Mouse (Mus musculus) neural tube, embryonic 11.5 days (tissue): ENCODE measurements around the gene Ybx2. TPM values are rescaled to one million over a fixed set of nuclear protein-coding genes. Genes with fewer than 3 reads are reported as not detected.

Experiments
- ATAC-seq: fragments of 200-750 bp; cut with Nextera tagmentation; 2 replicates; pipeline ENCODE4 v1.8.0; 2017; ENCODE audit warnings: moderate number of reproducible peaks, mild to moderate bottlenecking, moderate TSS enrichment, moderate library complexity; ENCODE audit not compliant: insufficient read depth, low FRiP score, low TSS enrichment
- DNase-seq: peaks from one replicate; pipeline ENCODE4 v3.0.0-alpha.2; 2015; ENCODE audit warnings: low spot score
- H3K27ac ChIP-seq: fragments of 300-500 bp; sonication (generic); 2 replicates; pipeline ENCODE4 v1.5.1; 2014; ENCODE audit warnings: low read depth, mild to moderate bottlenecking, low read length
- H3K27me3 ChIP-seq: fragments of 300-500 bp; sonication (generic); 2 replicates; pipeline ENCODE4 v1.6.1; 2014; ENCODE audit warnings: mild to moderate bottlenecking, low read length, mixed read lengths; ENCODE audit not compliant: control insufficient read depth, insufficient read depth
- H3K36me3 ChIP-seq: fragments of 300-500 bp; sonication (generic); 2 replicates; pipeline ENCODE4 v1.6.1; 2014; ENCODE audit warnings: mild to moderate bottlenecking, low read length, moderate library complexity, mixed read lengths; ENCODE audit not compliant: control insufficient read depth, insufficient read depth
- H3K4me1 ChIP-seq: fragments of 300-500 bp; sonication (generic); 2 replicates; pipeline ENCODE4 v1.6.1; 2014; ENCODE audit warnings: low read length, mixed read lengths; ENCODE audit not compliant: control insufficient read depth, insufficient read depth
- H3K4me2 ChIP-seq: fragments of 300-500 bp; sonication (generic); 2 replicates; pipeline ENCODE4 v1.6.1; 2014; ENCODE audit warnings: low read depth, mild to moderate bottlenecking, moderate library complexity
- H3K4me3 ChIP-seq: fragments of 300-500 bp; sonication (generic); 2 replicates; pipeline ENCODE4 v1.5.1; 2014; ENCODE audit warnings: low read depth, low read length
- H3K9ac ChIP-seq: fragments of 300-500 bp; sonication (generic); 2 replicates; pipeline ENCODE4 v1.6.1; 2014; ENCODE audit warnings: mild to moderate bottlenecking, low read length
- H3K9me3 ChIP-seq: fragments of 300-500 bp; sonication (generic); 2 replicates; pipeline ENCODE4 v1.6.1; 2016; ENCODE audit warnings: low read length; ENCODE audit not compliant: control insufficient read depth
- WGBS: fragments of 180-500 bp; shearing (Covaris S2); extraction: QIAGEN DNeasy Blood & Tissue Kit; methylation state at CpG from one replicate; pipeline ENCODE4 v1.1.7; 2014; 5-methylcytosine and 5-hydroxymethylcytosine counted together
- polyA plus RNA-seq: library from polyadenylated mRNA; unstranded; fragments of >200 nt; fragmentation: Nextera tagmentation; extraction: Ambion mirVana; gene quantifications from 2 replicates; pipeline ENCODE4 v1.2.1, GENCODE M21; 2014

Gene Ybx2
- polyA plus RNA-seq, 1 experiment from 2014 or later, result 3.4 TPM

DNA sequence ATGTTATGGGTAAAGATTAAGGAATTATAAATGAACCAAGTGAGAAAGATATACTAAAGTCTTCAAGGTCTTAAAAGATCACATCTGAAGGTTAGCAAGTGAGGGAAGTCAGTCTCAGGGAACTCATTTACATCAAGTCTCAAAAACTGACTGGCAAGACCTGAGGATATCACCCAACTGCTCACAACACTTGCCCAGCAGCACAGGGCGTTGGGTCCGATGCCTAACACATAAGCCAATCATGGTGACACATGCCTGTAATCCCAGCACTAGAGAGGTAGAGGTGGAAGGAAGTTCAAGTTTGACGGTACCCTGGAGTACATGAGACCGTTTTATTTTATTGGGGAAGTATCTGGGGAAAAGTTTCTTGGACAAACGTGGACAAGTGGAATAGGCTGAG, 17.5 kb upstream of the Ybx2 start:
- 83% methylated on average over 5 of the region's 5 CpGs for WGBS
- no peak for ATAC-seq
- Histone ChIP-seq H3K36me3 (peaks cover 23% of the 10 kb centered on the region), H3K4me2 (no peak overlapping the region), H3K9me3 (no peaks in the 10 kb centered on the region), H3K4me3 (no peak overlapping the region), H3K27me3 (no peaks in the 10 kb centered on the region), H3K9ac (no peak overlapping the region), H3K4me1 (peaks cover 29% of the 10 kb centered on the region), H3K27ac (no peak overlapping the region)
- DNase-seq, result no peak

DNA sequence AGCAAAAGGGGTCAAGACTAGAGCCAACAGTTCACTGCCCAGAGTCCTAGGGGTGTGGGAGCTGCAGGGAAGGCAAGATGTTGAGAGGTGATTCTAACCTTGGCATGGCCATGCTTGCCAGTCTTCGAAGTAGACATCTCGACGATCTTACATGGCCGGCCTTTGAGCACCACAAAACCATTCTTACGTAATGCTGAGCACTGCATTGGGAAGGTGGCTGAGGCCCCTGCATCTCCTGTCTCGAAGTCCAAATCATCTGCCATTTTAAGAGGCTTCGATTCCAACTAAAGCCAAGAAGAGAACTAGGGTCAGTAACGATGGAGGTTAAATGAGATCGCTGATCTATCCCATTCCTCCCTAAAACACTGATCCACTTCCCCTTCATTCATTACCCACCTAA, 16.5 kb upstream of the Ybx2 start:
- Histone ChIP-seq H3K4me2 (peak overlapping the region; percentile 98), H3K27me3 (no peaks in the 10 kb centered on the region), H3K4me1 (peaks cover 24% of the 10 kb centered on the region), H3K27ac (no peak overlapping the region), H3K36me3 (peaks cover 21% of the 10 kb centered on the region), H3K9me3 (no peaks in the 10 kb centered on the region), H3K9ac (no peak overlapping the region), H3K4me3 (peak overlapping the region; percentile 96)
- DNase-seq (no peak), ATAC-seq (no peak)
- WGBS, result 81% methylated on average over 9 of the region's 9 CpGs

GRCm38 (mm10) chr11:69919661-69920265, 15.8 kb upstream of the Ybx2 start:
- Histone ChIP-seq H3K4me3 (peak overlapping the region; percentile 96), H3K4me1 (peaks cover 19% of the 10 kb centered on the region), H3K27ac (peak overlapping the region; percentile 88), H3K9ac (peak overlapping the region; percentile 91), H3K9me3 (no peaks in the 10 kb centered on the region), H3K27me3 (no peaks in the 10 kb centered on the region), H3K36me3 (peaks cover 21% of the 10 kb centered on the region), H3K4me2 (peak overlapping the region; percentile 98)
- DNase-seq (peak; percentile 70), ATAC-seq (no peak)
- WGBS, result under 1% methylated on average over 17 of the region's 17 CpGs

DNA sequence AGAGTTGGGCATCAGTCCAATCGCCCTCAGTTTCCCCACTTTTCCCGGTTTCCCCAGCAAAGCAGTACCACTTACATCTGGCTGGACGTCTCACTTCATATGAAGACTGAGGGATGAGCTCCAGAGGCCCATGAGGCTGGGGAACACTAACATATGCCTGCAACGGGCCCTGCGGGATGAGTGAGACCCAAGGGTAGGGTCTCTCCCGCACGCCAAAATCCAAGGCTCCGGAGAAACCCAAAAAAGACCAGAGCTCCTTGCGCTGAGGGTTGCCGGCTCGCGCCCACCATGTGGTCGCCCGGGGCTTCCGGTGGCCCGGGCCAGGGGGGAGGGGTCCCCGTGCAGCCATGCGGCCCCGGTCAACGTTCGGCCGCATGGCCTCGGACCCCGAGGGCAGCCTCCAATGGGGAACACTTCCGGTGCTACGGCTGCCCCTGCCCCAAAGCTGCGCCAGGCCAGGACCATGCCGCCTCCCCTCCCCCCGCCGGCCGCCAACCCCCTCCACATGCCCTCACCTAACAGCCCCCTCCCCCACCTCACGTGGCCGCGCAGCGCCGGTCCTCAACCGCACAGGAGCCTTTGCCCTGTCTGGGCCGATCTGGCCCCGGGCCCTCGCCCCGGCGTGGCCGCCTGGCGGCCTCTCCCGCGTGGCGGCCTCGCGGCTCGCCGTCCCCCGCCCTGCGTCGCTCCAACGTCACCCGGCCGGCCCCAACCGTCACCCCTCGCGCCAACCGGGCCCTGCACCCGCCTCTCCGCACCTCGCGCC, 15.1 kb upstream of the Ybx2 start:
- peak overlapping the region; percentile 96 for H3K4me3 ChIP-seq
- peak overlapping the region; percentile 98 for H3K4me2 ChIP-seq
- peak; percentile 32 for ATAC-seq
- 1% methylated on average over 55 of the region's 65 CpGs for WGBS
- peak overlapping the region; percentile 91 for H3K9ac ChIP-seq
- H3K4me1 ChIP-seq, result peaks cover 15% of the 10 kb centered on the region
- peaks cover 21% of the 10 kb centered on the region for H3K36me3 ChIP-seq
- peak overlapping the region; percentile 88 for H3K27ac ChIP-seq
- H3K9me3 ChIP-seq, result no peaks in the 10 kb centered on the region
- H3K27me3 ChIP-seq, result no peaks in the 10 kb centered on the region
- DNase-seq, result peak; percentile 54

DNA sequence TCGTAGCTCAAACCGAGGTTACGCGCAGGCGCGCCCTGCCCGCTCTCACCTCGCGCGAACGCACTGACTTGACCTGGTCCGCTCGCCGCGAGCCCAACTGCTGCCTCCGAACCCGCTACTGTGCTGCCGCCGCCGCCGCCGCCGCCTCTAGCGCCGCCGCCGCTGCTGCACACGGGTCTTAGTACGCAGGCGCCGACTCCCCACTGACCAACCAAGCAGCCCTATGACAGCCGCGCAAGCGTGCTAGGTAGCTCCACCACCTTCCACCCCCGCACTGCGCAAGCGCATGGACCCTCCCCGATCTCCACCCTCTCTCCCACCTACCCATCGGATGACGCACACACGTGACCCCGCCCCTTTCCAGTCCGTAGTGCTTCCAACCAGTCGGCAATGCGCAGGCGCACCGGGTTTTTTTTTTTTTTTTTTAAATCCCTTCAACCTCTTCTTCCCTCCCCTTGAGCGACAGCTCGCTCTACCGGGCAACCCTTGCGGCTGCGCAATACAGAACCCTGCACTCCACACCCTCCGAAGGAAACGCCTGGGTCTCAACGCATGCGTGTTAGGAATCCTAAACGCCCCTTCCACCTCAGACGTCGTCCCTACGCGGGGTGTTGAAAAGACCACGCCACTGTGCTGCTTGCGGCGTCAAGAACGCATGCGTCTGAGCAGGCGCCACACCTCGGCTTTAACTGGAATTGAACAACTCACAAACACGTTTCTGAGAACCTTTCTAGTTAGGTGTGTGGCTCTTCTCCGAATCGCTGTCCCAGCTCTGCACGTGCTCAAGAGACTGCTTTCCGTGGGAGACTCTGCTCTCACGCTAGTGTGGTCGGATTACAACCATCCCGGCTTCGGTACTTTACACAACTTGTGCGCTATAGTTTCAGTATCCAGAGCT, 14.2 kb upstream of the Ybx2 start, which contains the start of gene Eif5a:
Eif5a (minus strand) TSS at position 845 of the 898 bp plus-strand sequence.
- peaks cover 15% of the 10 kb centered on the region for H3K36me3 ChIP-seq
- H3K9me3 ChIP-seq, result no peaks in the 10 kb centered on the region
- DNase-seq (peak; percentile 100), ATAC-seq (peak; percentile 92)
- peaks cover 9% of the 10 kb centered on the region for H3K4me1 ChIP-seq
- peak within 1 kb of the TSS; percentile 96 for H3K4me3 ChIP-seq
- peak within 1 kb of the TSS; percentile 91 for H3K9ac ChIP-seq
- under 1% methylated on average over 70 of the region's 78 CpGs for WGBS
- H3K4me2 ChIP-seq, result peak within 1 kb of the TSS; percentile 98
- H3K27me3 ChIP-seq, result no peaks in the 10 kb centered on the region
- peak within 1 kb of the TSS; percentile 88 for H3K27ac ChIP-seq

- Histone ChIP-seq H3K36me3 (peaks cover 12% of the 10 kb centered on the region), H3K4me3 (peak overlapping the region; percentile 96), H3K9me3 (no peaks in the 10 kb centered on the region), H3K9ac (peak overlapping the region; percentile 59), H3K4me2 (peak overlapping the region; percentile 55), H3K27me3 (no peaks in the 10 kb centered on the region), H3K27ac (peak overlapping the region; percentile 77), H3K4me1 (peaks cover 9% of the 10 kb centered on the region)
- no peak for ATAC-seq
- 6% methylated on average over 12 of the region's 12 CpGs for WGBS
- no peak for DNase-seq
These were observed 13.4 kb upstream of the Ybx2 start for GRCm38 (mm10) chr11:69922012-69922756.

- no peak overlapping the region; the same call in 1 of the 2 replicates for H3K4me2 ChIP-seq
- no peak for ATAC-seq
- WGBS, result 77% methylated on average over 3 of the region's 3 CpGs
These were observed 12.8 kb upstream of the Ybx2 start for GRCm38 (mm10) chr11:69922796-69923195.

GRCm38 (mm10) chr11:69927501-69927900, 8.1 kb upstream of the Ybx2 start:
- ATAC-seq, result no peak
- WGBS, result 93% methylated on average over 2 of the region's 2 CpGs

More at GRCm38 (mm10) chr11:69922796-69923195, 12.8 kb upstream of the Ybx2 start:
- Histone ChIP-seq H3K27ac (no peak overlapping the region), H3K9me3 (no peaks in the 10 kb centered on the region), H3K36me3 (peaks cover 6% of the 10 kb centered on the region), H3K9ac (peak overlapping the region; percentile 11; the same call in 1 of the 2 replicates), H3K27me3 (no peaks in the 10 kb centered on the region), H3K4me3 (no peak overlapping the region), H3K4me1 (peaks cover 9% of the 10 kb centered on the region)
- DNase-seq, result no peak

More at GRCm38 (mm10) chr11:69927501-69927900, 8.1 kb upstream of the Ybx2 start:
- no peak for DNase-seq
- no peak overlapping the region for H3K9ac ChIP-seq
- no peak overlapping the region for H3K27ac ChIP-seq
- no peaks in the 10 kb centered on the region for H3K27me3 ChIP-seq
- no peak overlapping the region for H3K4me2 ChIP-seq
- H3K4me1 ChIP-seq, result 0 out of 2 replicates have a peak, but pooled peaks cover 2% of the 10 kb centered on the region
- H3K36me3 ChIP-seq, result no peaks in the 10 kb centered on the region
- no peak overlapping the region for H3K4me3 ChIP-seq
- H3K9me3 ChIP-seq, result no peaks in the 10 kb centered on the region
